Mouse (Mus musculus): Measurements from ENCODE around the gene Zfand3. TPM values are rescaled to one million over a fixed set of nuclear protein-coding genes. Genes with fewer than 3 reads are reported as not detected.

Gene Zfand3
- polyA plus RNA-seq, 1 experiment from 2014 or later: 64.4 TPM

Other genes with a start within 250 kb of the Zfand3 start
- gene Mdga1, start 34.6 kb upstream of the Zfand3 start, polyA plus RNA-seq (2016; fragmentation: Nextera tagmentation; extraction: Ambion mirVana): 3.9 and 6.2 TPM in 2 replicates

All from heart, embryonic 12.5 days (tissue).